Mouse (Mus musculus) bone marrow, adult 2 months (tissue): ENCODE results near the gene Specc1.

Experiments used
- CTCF ChIP-seq: fragments of 200-500 bp; IDR thresholded peaks from 2 replicates; pipeline ENCODE4 v1.5.1; 2011; ENCODE audit warnings: low read length, control low read depth; ENCODE audit not compliant: control insufficient read depth, insufficient read depth
- POLR2A ChIP-seq: fragments of 200-500 bp; IDR thresholded peaks from 2 replicates; pipeline ENCODE4 v1.6.1; 2011; ENCODE audit warnings: low read depth, mild to moderate bottlenecking, control low read depth, low read length, borderline replicate concordance; ENCODE audit not compliant: control insufficient read depth

DNA sequence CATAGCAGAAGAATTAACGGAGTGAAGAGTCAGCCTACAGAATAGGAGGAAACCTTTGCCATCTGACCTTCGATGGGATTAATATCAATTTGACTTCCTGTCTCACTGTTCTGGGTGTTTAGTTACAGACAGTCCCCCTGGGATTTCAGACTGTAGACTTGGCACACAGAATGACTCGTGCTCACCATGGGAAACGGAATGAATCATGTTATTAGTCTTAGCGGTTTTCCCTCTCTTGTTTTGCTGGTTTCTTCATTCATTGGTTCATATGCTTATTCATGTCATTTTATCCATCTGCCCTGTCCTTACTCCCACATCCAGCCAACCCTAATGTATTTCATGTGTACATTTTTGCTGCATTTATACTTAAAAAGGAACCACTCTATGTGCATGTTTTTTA is 14.3 kb downstream of the Specc1 start:
- TF ChIP-seq POLR2A (no peak), CTCF (no peak)
